Mouse (Mus musculus): ENCODE measurements around the gene Anxa7.

- TF ChIP-seq CTCF (IDR thresholded peaks at IDR 0.05; ENCODE audit: extremely low read depth, insufficient read depth, low read length) (no peak), POLR2A (IDR thresholded peaks at IDR 0.05; ENCODE audit: extremely low read depth, insufficient read depth, low read length) (no peak)
Observed at GRCm38 (mm10) chr14:20478385-20478784, 1.5 kb downstream of the Anxa7 start.

Data from cortical plate, adult 2 months (tissue).